Mouse (Mus musculus): ENCODE data around the gene Gm20388. TPM values are rescaled to one million over a fixed set of nuclear protein-coding genes. Genes with fewer than 3 reads are reported as not detected.

Gm20388 gene
- total RNA-seq, 2 experiments from 2014 or later: 4.0 TPM; not detected in 1

- DNase-seq: no peak
Observed at GRCm38 (mm10) chr8:122761109-122761508, 2850.5 kb downstream of the Gm20388 start.

DNA sequence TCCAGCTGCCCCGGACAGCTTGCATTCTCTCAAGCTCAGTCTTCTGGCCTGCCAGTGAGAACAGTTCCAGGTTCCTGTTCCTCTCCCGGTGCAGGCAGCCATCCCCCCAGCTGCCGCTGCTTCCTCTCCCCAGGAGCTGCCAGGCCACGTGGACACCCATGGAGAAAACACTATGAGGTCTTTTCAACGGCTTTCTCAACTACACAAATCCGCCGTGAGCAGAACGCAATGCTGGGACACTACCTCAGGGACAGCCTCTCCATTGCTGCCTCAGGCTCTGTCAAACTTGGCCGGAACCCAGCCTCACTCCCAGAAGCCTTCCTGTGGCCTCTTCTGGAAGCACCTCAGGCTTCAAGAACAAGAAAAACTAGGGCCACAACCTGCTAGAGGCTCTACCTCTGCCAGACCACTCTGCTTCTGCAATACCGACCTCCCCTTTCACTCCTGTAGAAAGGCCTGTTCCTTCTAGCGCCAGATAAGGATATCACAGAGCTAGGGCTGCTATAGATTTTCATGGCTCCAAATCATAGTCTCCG lies 2852.2 kb downstream of the Gm20388 start:
- peak; percentile 45 to 53 for DNase-seq

DNA sequence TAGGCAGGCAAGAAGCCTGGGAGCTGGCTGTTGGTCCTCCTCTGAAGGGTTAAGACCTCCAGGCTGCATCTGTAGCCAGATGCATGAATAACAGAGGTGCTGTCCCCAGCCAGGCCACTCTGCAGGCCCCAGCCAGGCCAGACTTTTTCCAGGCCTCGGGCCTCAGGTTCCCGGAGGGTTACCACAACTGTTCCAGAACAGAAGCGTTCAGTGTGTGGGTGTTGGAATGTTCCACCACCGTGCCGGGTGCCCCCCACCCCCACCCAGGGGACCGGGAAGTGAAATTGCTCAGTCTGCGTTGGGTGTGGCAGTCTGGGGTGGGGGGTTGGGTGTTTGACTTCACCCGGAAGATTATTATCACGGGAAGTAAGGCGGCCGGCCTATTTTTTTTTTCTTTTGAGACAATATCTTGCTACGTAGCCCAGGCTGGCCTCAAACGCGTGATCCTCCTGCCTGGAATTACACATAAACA lies 2852.7 kb downstream of the Gm20388 start:
- DNase-seq: peak; percentile 49 to 67

DNA sequence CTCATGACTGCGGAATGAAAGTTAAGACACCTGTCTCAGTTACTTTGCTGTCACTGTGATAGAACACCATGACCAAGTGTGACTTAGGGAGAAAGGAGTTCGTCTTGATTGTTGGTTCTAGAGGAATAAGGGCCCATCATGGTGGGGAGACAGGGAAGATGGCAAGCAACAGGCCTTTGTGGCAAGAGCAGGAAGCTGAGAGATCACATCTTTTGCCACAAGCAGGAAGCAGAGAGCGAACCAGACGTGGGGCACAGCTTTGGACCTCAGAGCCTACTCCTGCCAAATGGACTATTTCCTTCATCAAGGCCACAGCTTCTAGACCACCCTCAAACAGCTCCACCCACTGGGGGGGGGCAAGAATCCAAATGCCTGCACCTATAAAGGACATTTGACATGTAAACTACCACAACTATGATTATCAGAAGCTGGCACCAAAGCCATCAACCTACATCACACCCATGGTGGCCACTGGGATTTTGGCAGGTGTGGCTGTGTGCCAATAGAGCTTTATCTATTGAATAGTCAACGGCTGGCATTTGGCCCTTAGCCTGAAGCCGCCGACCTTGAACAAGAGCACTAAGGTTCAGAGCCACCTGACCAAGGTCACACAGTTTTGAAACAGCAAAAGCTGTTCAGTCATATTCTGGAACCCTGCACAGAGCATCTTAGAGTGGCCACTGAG lies 2854.3 kb downstream of the Gm20388 start:
- DNase-seq: no peak

- no peak for DNase-seq
Observed at GRCm38 (mm10) chr8:122766189-122766588, 2855.5 kb downstream of the Gm20388 start.

GRCm38 (mm10) chr8:122766647-122767200 lies 2856.1 kb downstream of the Gm20388 start:
- no peak for DNase-seq

GRCm38 (mm10) chr8:122767229-122767628 lies 2856.6 kb downstream of the Gm20388 start:
- DNase-seq: no peak

DNA sequence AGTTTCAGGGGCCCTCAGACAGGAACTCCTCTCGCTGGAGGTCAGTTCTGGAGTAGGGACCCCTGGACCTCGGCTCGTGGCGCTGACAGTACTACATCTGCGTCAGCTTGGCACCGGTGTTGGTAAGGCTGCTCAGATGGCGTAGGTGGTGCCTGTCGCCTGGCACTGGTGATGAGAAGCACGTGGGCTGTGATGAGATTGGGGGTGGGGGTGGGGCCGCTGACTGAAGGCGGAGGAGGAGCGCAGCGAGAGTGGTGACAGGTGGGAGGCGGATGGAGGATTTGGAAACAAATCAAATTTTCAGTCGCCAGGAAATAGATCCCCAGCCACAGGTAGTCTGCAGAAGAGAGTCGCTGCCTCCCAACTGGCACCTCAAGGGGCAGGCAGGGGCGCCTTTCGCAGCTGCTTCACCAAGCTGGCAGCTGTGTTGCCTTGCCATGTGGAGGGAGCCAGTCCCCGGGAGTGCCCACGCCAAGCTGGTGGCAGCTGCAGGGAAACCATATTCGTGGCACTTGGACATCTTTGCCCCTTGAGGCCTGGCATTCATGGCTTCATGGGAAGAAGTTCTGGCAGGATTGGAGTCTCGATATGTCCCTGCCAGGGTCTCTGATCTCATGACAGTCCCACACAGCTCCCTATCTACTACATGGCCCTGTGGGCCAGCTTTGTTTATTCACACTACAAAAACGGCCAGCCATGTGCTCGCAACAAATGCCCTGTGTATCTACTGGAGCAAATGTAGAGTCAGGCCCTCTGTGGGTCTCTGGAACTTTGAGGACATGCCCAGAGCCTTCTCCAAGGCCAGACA lies 2858.8 kb downstream of the Gm20388 start:
- DNase-seq: no peak

DNA sequence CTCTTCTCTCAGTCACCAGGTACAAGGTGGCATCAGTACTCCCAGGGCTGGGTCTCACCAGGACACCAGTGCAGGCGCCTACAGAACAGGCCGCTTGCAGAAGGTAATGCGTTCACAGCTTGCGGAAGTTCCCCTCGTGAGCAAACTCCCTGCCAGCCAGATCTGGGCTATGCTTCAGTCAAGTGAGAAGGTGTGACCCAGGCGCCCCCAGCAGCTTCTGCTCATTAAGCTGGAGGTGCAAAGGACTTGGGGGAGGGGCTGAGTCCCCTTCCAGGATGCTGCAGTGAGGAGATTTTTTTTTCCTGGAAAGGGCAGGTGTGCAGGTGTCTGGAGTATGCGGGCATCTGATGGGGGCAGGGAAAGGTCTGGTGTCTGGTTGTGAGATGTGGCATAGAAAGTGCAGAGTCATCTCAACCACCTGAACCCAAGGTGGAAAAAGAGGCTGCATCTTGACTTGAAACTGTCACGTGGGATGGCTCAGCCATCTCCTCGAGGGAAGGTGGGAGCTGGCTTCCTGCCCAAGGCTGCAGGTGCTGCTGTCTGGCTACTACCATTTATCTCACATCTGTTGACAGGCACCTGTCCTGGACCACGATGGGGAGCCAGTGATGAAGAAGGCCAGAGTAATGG lies 2861.9 kb downstream of the Gm20388 start:
- DNase-seq: no peak

DNA sequence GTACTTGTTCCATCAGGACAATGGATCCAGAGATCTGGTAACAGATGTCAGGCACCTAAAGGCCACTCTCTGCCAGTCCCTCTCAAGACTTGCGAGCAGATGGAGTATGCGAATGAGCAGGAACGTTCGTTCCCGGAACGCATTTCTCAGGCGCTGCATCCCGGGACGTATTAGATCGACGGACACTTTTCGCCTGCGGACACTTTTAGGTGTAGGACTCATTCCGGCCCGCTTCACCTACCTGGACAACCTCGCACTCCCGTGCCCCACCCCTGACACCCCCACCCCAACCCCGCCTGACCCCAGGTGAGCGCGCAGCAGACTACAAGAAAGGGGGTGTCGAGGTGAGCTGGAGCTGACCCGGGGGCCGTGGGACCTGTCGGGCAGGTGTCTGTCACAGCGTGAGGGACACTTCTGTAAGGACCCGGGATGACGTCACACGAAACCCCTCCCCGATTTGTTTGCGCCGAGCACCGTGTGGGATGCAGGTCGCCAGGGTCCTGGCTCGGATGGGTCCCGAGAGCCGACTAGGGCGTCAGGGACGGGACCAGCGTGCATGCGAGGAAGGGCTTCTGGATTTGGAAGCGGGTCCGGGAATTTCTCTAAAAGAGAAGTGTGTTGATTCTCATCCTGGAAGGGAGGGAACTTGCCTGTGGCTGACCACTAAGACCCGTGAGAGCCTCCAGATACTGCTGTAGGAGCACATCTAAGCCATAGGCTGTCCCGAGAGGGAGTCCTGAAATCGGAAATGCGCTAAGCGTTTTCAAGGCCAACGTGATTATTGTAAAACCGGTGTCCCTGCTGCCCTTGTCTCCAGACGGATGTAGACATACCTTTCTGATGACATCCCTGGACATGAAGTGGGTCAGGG lies 2864.9 kb downstream of the Gm20388 start, which contains the start of gene Acsf3:
Gene Acsf3, plus strand, starts transcription at position 202 of the 871 bp plus-strand sequence.
- peak; percentile 37 to 78 for DNase-seq

GRCm38 (mm10) chr8:122777701-122778100 lies 2867.1 kb downstream of the Gm20388 start:
- DNase-seq: no peak

GRCm38 (mm10) chr8:122778703-122779239 lies 2868.1 kb downstream of the Gm20388 start:
- DNase-seq: no peak

- no peak for DNase-seq
Observed at GRCm38 (mm10) chr8:122779255-122779654, 2868.6 kb downstream of the Gm20388 start.

GRCm38 (mm10) chr8:122784756-122785155 lies 2874.1 kb downstream of the Gm20388 start:
- no peak for DNase-seq

DNA sequence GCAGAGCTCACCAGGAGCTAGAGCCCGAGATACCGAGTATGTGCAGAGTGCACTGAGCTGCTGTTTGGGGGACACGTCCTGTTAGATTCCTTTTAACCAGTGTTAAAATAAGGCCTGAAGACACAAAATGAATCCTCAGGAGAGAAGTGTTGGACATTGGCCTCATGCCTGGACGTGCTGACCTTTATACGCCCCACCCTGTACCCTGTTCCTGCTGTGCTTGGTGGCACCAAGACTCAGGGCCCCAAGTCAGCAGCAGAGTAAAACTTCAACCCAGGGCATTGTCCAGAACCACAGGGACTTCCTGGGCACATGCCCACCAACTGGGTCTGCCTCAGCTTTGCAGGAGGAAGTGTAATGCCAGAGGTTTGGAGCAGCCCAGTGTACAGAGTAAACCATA lies 2879.2 kb downstream of the Gm20388 start:
- no peak for DNase-seq

GRCm38 (mm10) chr8:122793375-122794174 lies 2882.9 kb downstream of the Gm20388 start:
- DNase-seq: peak; percentile 70 to 71

GRCm38 (mm10) chr8:122794175-122794454 lies 2883.5 kb downstream of the Gm20388 start:
- no peak for DNase-seq

DNA sequence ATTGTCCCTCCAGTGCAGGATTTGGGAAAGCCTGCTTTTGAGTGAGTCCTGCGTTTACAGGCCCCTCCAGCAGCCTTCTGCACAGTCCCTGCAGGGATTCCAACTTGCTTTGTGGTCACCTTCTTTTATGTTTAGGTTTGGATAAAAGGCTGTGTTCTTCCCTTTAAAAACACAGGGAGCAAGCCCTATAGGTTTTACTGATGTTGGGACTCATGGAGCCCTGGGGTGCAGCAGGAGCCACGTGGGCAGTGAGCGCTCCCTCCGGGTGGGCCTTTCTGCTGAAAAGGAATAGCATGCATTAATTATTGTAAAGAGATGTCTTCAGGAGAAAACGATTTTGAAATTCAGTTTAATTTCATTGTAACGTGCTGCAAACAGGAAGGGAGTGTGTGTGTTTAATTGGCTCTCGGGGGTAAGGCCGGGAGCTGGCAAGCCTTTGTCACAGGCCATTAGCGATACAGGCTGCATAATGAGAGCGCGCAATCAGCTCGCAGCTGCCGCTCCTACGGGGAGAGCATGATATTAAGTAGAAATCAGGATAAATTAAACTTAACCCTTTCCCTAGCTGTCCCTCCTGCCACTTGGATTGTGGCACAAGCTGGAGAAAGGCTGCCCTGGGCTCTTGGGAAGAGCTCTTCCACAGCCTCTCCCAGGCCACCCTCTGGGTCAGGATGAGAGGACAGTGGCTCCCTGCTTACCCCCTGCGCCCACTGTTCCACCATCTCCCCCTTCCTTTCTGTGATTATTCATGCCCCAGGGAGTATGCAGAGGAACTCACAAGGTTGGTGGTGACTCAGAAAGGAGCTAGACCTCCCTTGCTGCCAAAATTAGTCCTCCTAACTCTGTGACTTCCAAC lies 2893.5 kb downstream of the Gm20388 start:
- no peak for DNase-seq

- DNase-seq: no peak
Observed at GRCm38 (mm10) chr8:122805349-122805748, 2894.7 kb downstream of the Gm20388 start.
